Mouse (Mus musculus) gastrocnemius, postnatal 36 days (tissue): ENCODE data around the gene Tmem181a. TPM values are rescaled to one million over a fixed set of nuclear protein-coding genes. Genes with fewer than 3 reads are reported as not detected.
"Not testable (repeated sequence)": the region's sequence is repeated elsewhere in the genome, so short reads cannot be mapped to it uniquely, and the experiment has no call there.

Experiments
- DNase-seq, 2 experiments: peaks; one replicate each; pipeline ENCODE4 v3.0.0; 2022
- intact Hi-C: fragments of 180-260 bp; cut with DNase I; formaldehyde crosslinking; loops from one replicate; pipeline ENCODE4 v1.15.1; 2025
- total RNA-seq, 2 experiments: library from RNA; stranded (reverse); gene quantifications; 2 replicates each; pipeline ENCODE4 v1.2.3; 2021

Tmem181a gene
- total RNA-seq, 2 experiments from 2014 or later, result 3.8 to 4.5 TPM

DNA sequence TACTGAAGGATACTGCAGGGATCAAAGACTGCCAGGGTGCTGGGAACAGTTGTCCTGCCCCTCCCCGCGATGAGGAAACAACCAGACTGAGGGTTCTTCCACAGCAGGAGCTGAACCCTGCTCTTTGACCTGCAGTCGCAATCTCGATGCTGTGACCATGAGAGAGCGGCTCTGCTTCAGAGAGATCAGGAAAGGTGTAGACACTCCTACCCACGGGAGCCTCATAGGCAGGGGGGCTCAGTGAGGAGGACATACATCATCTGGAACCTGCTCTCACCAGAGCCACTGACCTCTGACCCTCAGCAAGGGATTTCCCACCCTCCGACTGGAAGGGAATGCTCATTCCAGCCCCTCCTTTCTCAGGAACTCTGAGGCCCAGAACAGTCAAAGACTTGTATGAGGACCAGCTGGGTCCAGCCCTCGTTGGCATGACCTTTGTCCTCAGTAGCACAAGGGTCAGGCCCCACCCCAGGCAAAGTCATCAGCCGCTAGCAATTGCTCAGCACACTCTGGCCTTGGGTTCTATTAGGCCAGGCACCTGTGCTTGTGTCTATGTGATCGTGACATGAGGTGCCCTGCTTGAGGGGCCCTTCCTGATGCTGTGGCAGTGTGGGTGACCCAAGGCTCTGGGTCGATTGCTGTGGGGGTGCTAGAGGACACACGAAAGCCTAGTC, 43.7 kb downstream of the Tmem181a start:
- intact Hi-C loops, DNase-seq: not testable (repeated sequence)

GRCm38 (mm10) chr17:6304891-6305290, 48.2 kb downstream of the Tmem181a start:
- intact Hi-C loops, DNase-seq: not testable (repeated sequence)

DNA sequence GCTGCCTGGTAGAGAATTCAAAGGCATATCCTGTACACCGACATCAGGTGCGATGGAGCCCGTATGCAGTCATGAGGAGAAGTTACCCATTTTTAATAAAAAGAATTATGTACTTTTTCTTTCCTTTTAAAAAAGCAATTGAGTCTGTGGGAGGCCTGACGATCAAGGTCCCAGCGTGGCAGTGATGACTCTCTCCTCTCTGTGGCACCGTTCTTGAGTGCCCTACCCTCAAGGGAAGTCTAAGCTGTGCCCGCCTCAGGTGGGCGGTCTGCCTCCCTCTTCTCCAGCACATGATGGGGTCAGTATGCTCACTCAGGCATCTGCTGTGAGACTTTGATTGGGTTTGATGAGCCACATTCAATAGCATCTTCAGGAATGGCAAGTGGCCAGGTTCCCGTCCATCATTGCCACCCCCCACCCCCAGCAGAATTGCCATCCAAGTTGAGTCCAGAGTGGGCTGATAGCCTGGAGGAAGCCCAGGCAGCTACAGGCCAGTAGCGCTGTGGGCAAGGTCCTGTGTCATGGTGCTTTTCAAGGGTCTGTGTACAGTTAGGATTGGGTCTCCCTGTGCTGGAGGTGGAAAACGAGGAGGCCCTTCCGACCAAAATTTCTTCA, 49.1 kb downstream of the Tmem181a start:
- DNase-seq, intact Hi-C loops: not testable (repeated sequence)

DNA sequence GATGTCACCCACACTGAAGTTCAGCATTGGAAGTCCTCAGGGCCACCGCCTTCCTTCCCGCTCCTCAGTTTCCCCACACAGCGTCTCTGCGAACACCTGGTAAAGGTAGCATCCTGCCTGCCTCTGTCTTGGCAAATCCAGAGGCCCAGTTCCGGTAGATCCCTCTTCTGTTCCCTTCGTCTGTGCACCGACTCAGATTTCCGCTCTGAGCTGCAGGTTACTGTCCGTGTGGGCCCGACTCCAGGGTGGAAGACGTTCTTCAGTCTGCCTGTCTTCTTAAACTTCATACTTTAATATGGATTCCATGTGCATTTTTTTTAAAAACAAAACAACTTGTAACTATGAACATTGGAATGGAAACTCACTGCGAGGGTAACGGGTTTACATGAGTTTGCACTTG, 49.8 kb downstream of the Tmem181a start:
- DNase-seq, intact Hi-C loops: not testable (repeated sequence)

DNA sequence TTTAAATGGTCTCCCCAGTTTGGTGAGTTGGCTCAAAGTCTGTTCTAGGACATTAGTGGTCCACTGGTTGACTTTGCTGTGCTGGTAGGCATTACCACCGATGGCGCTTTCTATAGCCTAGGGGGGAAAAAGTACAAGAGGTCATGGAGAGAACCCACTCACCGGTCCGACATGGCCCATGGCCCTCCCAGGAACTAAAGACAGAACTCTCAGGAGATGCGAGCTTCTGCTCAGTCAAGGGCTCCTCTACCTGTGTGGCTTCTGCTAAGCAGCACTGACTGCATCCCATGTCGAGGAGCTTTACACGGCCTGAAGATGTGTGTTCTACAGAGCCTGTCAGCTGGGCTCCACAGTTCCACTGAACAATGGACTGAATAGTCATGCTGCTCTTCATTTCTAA, 55.1 kb downstream of the Tmem181a start:
- DNase-seq, intact Hi-C loops: not testable (repeated sequence)

DNA sequence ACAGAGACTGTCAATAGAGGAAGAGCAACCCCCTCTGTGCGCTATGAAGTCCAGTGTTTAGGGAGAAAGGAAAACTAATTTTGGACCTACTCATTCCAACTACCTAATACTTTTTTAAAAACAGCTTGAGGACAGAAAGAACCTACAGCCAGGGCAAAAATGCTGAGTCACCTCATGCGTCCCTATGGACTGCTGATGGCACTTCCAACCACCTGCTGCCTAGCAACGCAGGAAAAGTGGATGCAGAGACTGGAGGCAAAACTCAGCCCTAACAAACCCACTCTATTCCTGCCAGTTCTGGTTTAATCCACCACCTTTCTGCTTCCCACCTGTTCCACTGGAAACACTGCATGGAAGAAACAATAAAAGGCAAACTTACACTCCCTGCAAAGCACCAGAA, 56.1 kb downstream of the Tmem181a start:
- DNase-seq, intact Hi-C loops: not testable (repeated sequence)

DNA sequence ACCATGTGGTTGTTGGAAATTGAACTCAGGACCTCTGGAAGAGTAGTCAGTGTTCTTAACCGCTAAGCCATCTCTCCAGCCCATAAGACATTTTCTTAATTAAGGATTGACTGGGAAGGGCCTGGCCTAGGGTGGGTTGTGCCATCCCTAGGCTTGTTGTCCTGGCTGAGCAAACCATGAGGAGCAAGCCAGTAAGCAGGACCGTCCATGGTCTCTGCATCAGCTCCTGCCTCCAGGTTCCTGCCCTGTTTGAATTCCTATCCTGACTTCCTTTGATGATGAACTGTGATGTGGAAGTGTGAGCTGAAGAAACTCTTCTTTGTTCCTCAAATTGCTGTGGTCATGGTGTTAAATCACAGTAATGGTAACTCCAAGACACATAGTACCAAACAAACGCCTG, 57.8 kb downstream of the Tmem181a start:
- intact Hi-C loops, DNase-seq: not testable (repeated sequence)

DNA sequence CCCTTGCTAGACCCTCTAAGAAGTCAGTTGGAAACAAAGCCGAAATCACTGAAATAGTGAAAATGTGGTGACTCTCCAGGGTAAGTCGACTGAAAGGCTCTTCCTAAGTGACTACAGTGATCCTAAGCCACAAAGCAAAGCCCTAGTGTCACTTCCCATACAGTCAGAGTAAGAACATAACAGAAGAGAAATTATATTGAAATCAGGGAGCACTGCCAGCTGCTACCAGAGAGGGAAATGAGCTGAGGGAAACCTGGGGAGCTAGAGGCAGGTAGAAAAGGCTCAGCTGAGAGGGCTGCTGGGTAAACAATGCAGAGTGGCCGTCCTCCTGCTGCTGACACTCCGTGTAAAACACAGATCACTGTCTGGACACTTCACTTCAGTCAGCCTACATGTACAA, 59.0 kb downstream of the Tmem181a start:
- intact Hi-C loops, DNase-seq: not testable (repeated sequence)

DNA sequence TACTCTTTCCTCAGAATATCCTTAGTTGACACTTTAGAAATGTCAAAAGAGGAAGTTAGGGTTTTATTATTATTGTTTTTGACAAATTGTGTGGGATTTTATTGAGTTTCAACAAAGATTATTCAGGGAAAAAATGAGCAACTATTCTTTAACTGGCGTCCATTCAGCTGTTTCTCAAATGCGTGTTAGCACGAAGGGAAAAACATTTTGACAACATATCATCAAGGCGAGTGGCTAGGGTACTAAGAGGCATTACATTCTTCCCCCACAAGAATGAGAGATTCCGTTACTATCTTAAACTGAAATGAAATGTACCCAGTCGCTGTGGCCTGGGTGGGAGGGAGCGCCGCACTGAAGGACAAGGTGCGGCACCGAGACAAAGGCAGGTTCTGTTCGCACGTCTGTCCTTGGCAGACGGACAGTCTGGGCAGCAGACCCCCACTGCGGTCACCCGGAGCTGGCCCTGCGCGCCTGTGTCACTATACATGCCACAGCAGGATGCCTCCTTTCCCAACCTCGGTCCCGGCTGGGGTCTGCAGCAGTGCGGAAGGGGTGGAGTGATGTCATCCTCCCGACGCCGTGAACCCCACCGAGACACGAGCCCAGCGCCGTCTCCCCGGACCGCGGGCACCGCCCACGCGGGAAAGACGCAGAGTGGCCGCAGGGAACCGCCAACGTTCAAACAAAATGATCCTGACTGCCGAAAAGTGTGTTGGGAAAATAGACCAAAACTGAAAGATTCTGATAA, 59.9 kb downstream of the Tmem181a start:
- DNase-seq, result peak; percentile 28 to 57

DNA sequence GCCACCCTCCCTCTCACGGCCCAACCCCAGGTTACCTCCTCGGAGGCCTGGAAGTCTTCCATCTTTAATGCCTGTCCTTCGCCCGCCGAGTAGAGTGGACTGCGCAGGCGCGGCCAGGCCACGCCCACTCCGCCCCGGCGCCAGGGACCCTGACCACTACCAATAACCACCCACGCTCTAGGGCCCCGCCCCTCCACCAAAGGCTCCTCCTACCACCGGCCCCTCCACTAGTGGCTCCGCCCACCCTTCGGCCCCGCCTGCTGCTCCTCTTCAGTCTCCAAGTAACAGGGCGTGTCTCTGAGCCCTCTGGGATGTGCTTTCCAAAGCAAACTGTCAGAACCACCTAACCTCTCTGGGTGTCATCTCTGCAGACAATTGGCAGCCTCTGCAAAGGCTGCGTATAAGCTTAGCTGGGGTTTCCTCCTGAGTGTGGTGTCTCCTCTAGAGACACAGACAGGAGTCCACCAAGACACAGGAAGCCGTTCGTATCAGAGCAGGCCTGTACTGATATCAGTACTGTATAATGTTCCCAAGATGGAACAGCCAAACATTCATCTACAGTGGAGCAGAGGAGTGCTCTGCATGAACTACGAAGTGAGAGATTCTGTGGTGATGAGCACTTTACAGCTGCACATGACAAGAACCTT, 60.8 kb downstream of the Tmem181a start, which contains the start of gene Dynlt1a:
Gene Dynlt1a, minus strand, starts transcription at position 162 of the 647 bp plus-strand sequence.
- peak; percentile 99 to 100 for DNase-seq
- intact Hi-C loops, result not testable (repeated sequence)

More for the DNA sequence above, 59.9 kb downstream of the Tmem181a start:
- intact Hi-C loops, result not testable (repeated sequence)

- DNase-seq, intact Hi-C loops: not testable (repeated sequence)
Measured at GRCm38 (mm10) chr17:6321081-6321777, 64.6 kb downstream of the Tmem181a start.

DNA sequence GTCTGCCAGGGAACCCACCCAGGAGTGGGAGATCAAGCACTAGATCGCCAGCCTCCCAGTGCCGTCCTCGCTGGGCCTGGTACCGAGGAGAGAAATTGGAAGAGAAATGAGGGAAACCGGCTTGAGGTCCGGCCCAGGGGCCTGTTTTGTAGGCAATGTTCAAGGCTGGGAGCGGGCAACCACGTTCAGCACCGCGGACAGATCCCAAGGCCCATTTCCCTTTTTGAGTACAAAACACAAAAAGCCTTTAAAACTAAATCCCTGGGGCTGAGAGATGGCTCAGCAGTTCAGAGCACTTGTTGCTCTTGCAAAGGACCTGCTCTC, 65.1 kb downstream of the Tmem181a start:
- DNase-seq, intact Hi-C loops: not testable (repeated sequence)

DNA sequence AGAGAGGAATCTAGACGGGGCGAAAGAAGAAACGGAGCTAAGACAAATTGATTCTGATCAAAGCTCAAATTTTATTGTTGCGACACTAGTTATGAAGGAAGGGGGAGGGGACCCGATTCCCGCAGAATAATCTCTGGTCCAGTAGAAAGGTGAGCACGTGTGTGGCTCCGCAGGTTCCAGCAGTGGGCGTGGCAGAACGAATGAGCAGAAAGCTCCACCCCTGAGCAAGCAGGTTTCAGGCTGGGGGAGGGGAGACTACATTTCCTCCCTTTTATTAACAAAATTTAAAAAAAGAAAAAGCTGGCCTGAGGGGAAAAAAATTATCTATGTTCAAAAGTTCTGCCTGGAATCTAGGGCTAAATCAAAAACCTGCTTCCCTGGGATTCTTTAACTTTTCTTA, 68.4 kb downstream of the Tmem181a start:
- intact Hi-C loops, result not testable (repeated sequence)

GRCm38 (mm10) chr17:6325543-6325942, 68.9 kb downstream of the Tmem181a start:
- intact Hi-C loops, DNase-seq: not testable (repeated sequence)

More for the DNA sequence above, 68.4 kb downstream of the Tmem181a start:
- not testable (repeated sequence) for DNase-seq

- DNase-seq, intact Hi-C loops: not testable (repeated sequence)
Measured at GRCm38 (mm10) chr17:6327554-6327953, 70.9 kb downstream of the Tmem181a start.

GRCm38 (mm10) chr17:6328997-6329396, 72.3 kb downstream of the Tmem181a start:
- intact Hi-C loops, DNase-seq: not testable (repeated sequence)

- DNase-seq, intact Hi-C loops: not testable (repeated sequence)
Measured at GRCm38 (mm10) chr17:6342606-6343294, 86.1 kb downstream of the Tmem181a start.

DNA sequence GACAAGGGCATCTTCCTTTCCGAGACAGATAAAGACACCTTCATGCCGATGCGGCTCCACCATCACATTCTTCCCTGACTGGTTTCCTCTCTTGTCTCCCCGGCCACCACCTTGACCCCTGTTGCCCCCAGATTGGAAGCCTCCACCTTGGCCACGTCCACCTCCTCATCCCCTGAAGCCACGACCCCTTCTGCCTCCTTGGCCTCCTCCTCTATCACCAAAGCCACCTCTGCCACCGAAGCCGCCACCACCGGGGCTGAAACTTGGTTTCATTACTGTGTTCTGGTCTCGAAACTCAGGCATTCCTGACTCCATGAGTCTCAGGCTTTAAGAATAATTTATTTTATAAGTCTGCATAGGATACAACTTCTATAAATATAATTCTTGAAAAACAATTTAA, 98.6 kb downstream of the Tmem181a start:
- DNase-seq, result peak in 1 of 2 experiments; percentile 11
- intact Hi-C loops, result not testable (repeated sequence)
